9 mouse cellular contexts compared by ENCODE assay signal in the genomic region with DNA sequence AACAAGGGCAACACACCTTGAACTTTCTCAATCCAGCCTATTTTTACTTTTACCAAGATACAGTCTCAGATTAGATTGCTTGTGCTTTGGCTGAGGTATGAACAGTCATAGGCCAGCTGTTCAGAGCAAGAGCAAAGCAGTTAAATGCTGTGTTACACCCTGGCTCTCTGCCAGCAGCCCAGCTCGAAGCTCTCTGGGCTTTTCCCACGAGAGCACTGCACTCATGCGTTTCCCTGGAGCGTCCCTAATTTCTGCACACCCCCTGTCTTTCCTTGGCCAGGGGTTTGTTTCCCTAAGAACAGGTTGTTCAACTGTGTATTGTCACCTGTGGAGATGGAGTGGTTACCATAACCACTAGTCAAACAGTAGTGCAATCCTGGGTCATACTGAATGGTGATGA.
DNase-seq lines count a peak whose midpoint lies in the region; ATAC-seq and TF ChIP-seq lines count a peak whose summit lies in the region.
"Had no signal": no experiment of that assay in that cellular context is flagged by ENCODE, and none has a peak within 500 bp of the region (broad histone marks: within the 10 kb centered on the region; RNA-seq: fewer than 3 reads in every experiment).

No protein-coding gene starts in this region.

- H3K36me3 ChIP-seq in heart, embryonic 11.5 days (ENCODE audit: control insufficient read depth, insufficient read depth, low read length) = no peaks in the 10 kb centered on the region
- no peaks in the 10 kb centered on the region for H3K36me3 ChIP-seq in lung, embryonic 15.5 days
- H3K36me3 ChIP-seq in hindbrain, embryonic 13.5 days = no peaks in the 10 kb centered on the region

- no peaks in the 10 kb centered on the region for H3K27me3 ChIP-seq in heart, embryonic 11.5 days (ENCODE audit: control insufficient read depth, insufficient read depth, low read length)
- no peaks in the 10 kb centered on the region for H3K27me3 ChIP-seq in lung, embryonic 15.5 days
- no peaks in the 10 kb centered on the region for H3K27me3 ChIP-seq in hindbrain, embryonic 13.5 days

- H3K4me1 ChIP-seq in heart, embryonic 11.5 days (ENCODE audit: control insufficient read depth, insufficient read depth, low read length) = no peaks in the 10 kb centered on the region
- peaks cover 12% of the 10 kb centered on the region; the same call in 1 of the 2 replicates for H3K4me1 ChIP-seq in lung, embryonic 15.5 days
- H3K4me1 ChIP-seq in hindbrain, embryonic 13.5 days (replicated peaks) = no peaks in the 10 kb centered on the region

- TF ChIP-seq POLR2A in brain, embryonic 14.5 days (IDR thresholded peaks at IDR 0.05; ENCODE audit: borderline replicate concordance, extremely low read depth, insufficient read depth, insufficient read length, poor library complexity, severe bottlenecking) = no peak

- 36% methylated on average over 4 of the region's 4 CpGs for WGBS in heart, embryonic 11.5 days (ENCODE audit: insufficient replicate concordance)
- 19% methylated on average over 4 of the region's 4 CpGs for WGBS in lung, embryonic 15.5 days
- 31% methylated on average over 4 of the region's 4 CpGs for WGBS in hindbrain, embryonic 13.5 days

- no peak overlapping the region for H3K4me2 ChIP-seq in heart, embryonic 11.5 days
- no peak overlapping the region for H3K4me2 ChIP-seq in lung, embryonic 15.5 days
- H3K4me2 ChIP-seq in hindbrain, embryonic 13.5 days = no peak overlapping the region

- H3K9ac ChIP-seq in heart, embryonic 11.5 days (ENCODE audit: low read depth, low read length) = no peak overlapping the region
- H3K9ac ChIP-seq in lung, embryonic 15.5 days = no peak overlapping the region
- H3K9ac ChIP-seq in hindbrain, embryonic 13.5 days = no peak overlapping the region

- H3K4me3 ChIP-seq in heart, embryonic 11.5 days (ENCODE audit: low read depth, low read length) = no peak overlapping the region
- no peak overlapping the region for H3K4me3 ChIP-seq in lung, embryonic 15.5 days
- no peak overlapping the region for H3K4me3 ChIP-seq in hindbrain, embryonic 13.5 days
- H3K4me3 ChIP-seq: myocyte had no signal

- no peak overlapping the region for H3K27ac ChIP-seq in heart, embryonic 11.5 days (ENCODE audit: low read depth, low read length)
- H3K27ac ChIP-seq in lung, embryonic 15.5 days = no peak overlapping the region
- H3K27ac ChIP-seq in hindbrain, embryonic 13.5 days = no peak overlapping the region

- intact Hi-C loops in heart, postnatal 10 days (cut with DNase I) = no loop called here

- ATAC-seq in heart, embryonic 11.5 days (replicated peaks; ENCODE audit: insufficient number of reproducible peaks, low FRiP score, low TSS enrichment) = no peak
- peak; percentile 64; the same call in 1 of the 2 replicates for ATAC-seq in lung, embryonic 15.5 days (ENCODE audit: borderline replicate concordance, extremely low read depth, low FRiP score, low TSS enrichment)
- no peak for ATAC-seq in hindbrain, embryonic 13.5 days (ENCODE audit: low FRiP score)

- TF ChIP-seq CTCF in brain, embryonic 14.5 days (IDR thresholded peaks at IDR 0.05; ENCODE audit: borderline replicate concordance, extremely low read depth, insufficient read depth, insufficient read length) = no peak

- H3K9me3 ChIP-seq in heart, embryonic 11.5 days (replicated peaks; ENCODE audit: control insufficient read depth, low read length) = no peaks in the 10 kb centered on the region
- H3K9me3 ChIP-seq in lung, embryonic 15.5 days = no peaks in the 10 kb centered on the region
- H3K9me3 ChIP-seq in hindbrain, embryonic 13.5 days = no peaks in the 10 kb centered on the region

- peak; percentile 36 to 40 for DNase-seq in heart, postnatal 10 days
- DNase-seq in NIH3T3 (ENCODE audit: low read depth) = peak; percentile 2
- DNase-seq in brain, embryonic 14.5 days (ENCODE audit: low read depth) = peak; percentile 72
- DNase-seq in natural killer cell, adult 2 months (ENCODE audit: low spot score in 2 of 2) = no peak
- DNase-seq in layer of hippocampus, adult 8-10 months (ENCODE audit: low spot score in 2 of 2) = no peak

Comparison
In these comparisons a context has a peak if more than half of its experiments do, and no peak if none do; other contexts are left out.
1. DNase-seq: peak in heart, postnatal 10 days (2 of 2), NIH3T3 (single experiment) and brain, embryonic 14.5 days (single experiment); none in natural killer cell, adult 2 months (0 of 2) and layer of hippocampus, adult 8-10 months (0 of 2).